Mouse (Mus musculus): ENCODE data around the gene Mier2. TPM values are rescaled to one million over a fixed set of nuclear protein-coding genes. Genes with fewer than 3 reads are reported as not detected.
A peak's percentile ranks its signal among the peaks of the same experiment; 100 is the strongest.

The Mier2 gene
- polyA plus RNA-seq, 1 experiment from 2014 or later: 53.9 TPM

GRCm38 (mm10) chr10:79573611-79574010, 18.6 kb upstream of the Mier2 start:
- no peaks in the 10 kb centered on the region for H3K4me1 ChIP-seq
- H3K9ac ChIP-seq: no peak overlapping the region
- 0 out of 2 replicates have a peak, but pooled peaks cover 4% of the 10 kb centered on the region for H3K9me3 ChIP-seq (replicated peaks)
- no peaks in the 10 kb centered on the region for H3K36me3 ChIP-seq (ENCODE audit: poor library complexity, severe bottlenecking)
- H3K27ac ChIP-seq: no peak overlapping the region
- H3K27me3 ChIP-seq: peaks cover 2% of the 10 kb centered on the region; the same call in 1 of the 2 replicates
- WGBS: 85% methylated on average over 6 of the region's 6 CpGs
- ATAC-seq: no peak
- H3K4me2 ChIP-seq: no peak overlapping the region
- no peak overlapping the region for H3K4me3 ChIP-seq

GRCm38 (mm10) chr10:79571314-79571713, 16.3 kb upstream of the Mier2 start:
- WGBS: 98% methylated on average over 2 of the region's 2 CpGs
- H3K27ac ChIP-seq: no peak overlapping the region
- no peak for ATAC-seq
- H3K27me3 ChIP-seq: no peaks in the 10 kb centered on the region
- no peak overlapping the region for H3K9ac ChIP-seq
- no peaks in the 10 kb centered on the region for H3K36me3 ChIP-seq (ENCODE audit: poor library complexity, severe bottlenecking)
- no peaks in the 10 kb centered on the region for H3K9me3 ChIP-seq (replicated peaks)
- H3K4me2 ChIP-seq: no peak overlapping the region
- H3K4me1 ChIP-seq: no peaks in the 10 kb centered on the region
- no peak overlapping the region for H3K4me3 ChIP-seq

- no peaks in the 10 kb centered on the region for H3K36me3 ChIP-seq (ENCODE audit: poor library complexity, severe bottlenecking)
- no peak overlapping the region for H3K4me2 ChIP-seq
- ATAC-seq: no peak
- 87% methylated on average over 5 of the region's 5 CpGs for WGBS
- H3K4me3 ChIP-seq: no peak overlapping the region
- H3K9ac ChIP-seq: no peak overlapping the region
- no peaks in the 10 kb centered on the region for H3K9me3 ChIP-seq (replicated peaks)
- no peak overlapping the region for H3K27ac ChIP-seq
- H3K27me3 ChIP-seq: no peaks in the 10 kb centered on the region
- H3K4me1 ChIP-seq: no peaks in the 10 kb centered on the region
Observed at GRCm38 (mm10) chr10:79569921-79570320, 14.9 kb upstream of the Mier2 start.

- no peaks in the 10 kb centered on the region for H3K9me3 ChIP-seq (replicated peaks)
- H3K4me1 ChIP-seq: peaks cover 5% of the 10 kb centered on the region; the same call in 1 of the 2 replicates
- no peak for ATAC-seq
- H3K9ac ChIP-seq: no peak overlapping the region
- 88% methylated on average over 2 of the region's 2 CpGs for WGBS
- H3K4me3 ChIP-seq: no peak overlapping the region
- H3K4me2 ChIP-seq: no peak overlapping the region
- no peak overlapping the region for H3K27ac ChIP-seq
- H3K36me3 ChIP-seq (ENCODE audit: poor library complexity, severe bottlenecking): no peaks in the 10 kb centered on the region
- no peaks in the 10 kb centered on the region for H3K27me3 ChIP-seq
Observed at GRCm38 (mm10) chr10:79559716-79560115, 4.7 kb upstream of the Mier2 start.

GRCm38 (mm10) chr10:79557496-79557895, 2.5 kb upstream of the Mier2 start:
- peaks cover 24% of the 10 kb centered on the region for H3K4me1 ChIP-seq
- no peak overlapping the region for H3K4me2 ChIP-seq
- no peak for ATAC-seq
- no peaks in the 10 kb centered on the region for H3K36me3 ChIP-seq (ENCODE audit: poor library complexity, severe bottlenecking)
- H3K27ac ChIP-seq: no peak overlapping the region
- H3K27me3 ChIP-seq: no peaks in the 10 kb centered on the region
- no peaks in the 10 kb centered on the region for H3K9me3 ChIP-seq (replicated peaks)
- H3K4me3 ChIP-seq: no peak overlapping the region
- H3K9ac ChIP-seq: no peak overlapping the region
- WGBS: 95% methylated on average over 5 of the region's 5 CpGs

- H3K9me3 ChIP-seq (replicated peaks): no peaks in the 10 kb centered on the region
- WGBS: 90% methylated on average over 5 of the region's 5 CpGs
- peaks cover 26% of the 10 kb centered on the region for H3K4me1 ChIP-seq
- H3K27me3 ChIP-seq: no peaks in the 10 kb centered on the region
- no peaks in the 10 kb centered on the region for H3K36me3 ChIP-seq (ENCODE audit: poor library complexity, severe bottlenecking)
- no peak overlapping the region for H3K27ac ChIP-seq
- H3K4me3 ChIP-seq: no peak overlapping the region
- ATAC-seq: no peak
- no peak overlapping the region for H3K9ac ChIP-seq
- H3K4me2 ChIP-seq: no peak overlapping the region
Observed at GRCm38 (mm10) chr10:79556951-79557350, 2.0 kb upstream of the Mier2 start.

GRCm38 (mm10) chr10:79555238-79555724, 282 bp upstream of the Mier2 start:
- Histone ChIP-seq H3K9me3 (replicated peaks) (no peaks in the 10 kb centered on the region), H3K36me3 (ENCODE audit: poor library complexity, severe bottlenecking) (peaks cover 5% of the 10 kb centered on the region), H3K4me1 (peaks cover 26% of the 10 kb centered on the region), H3K27me3 (no peaks in the 10 kb centered on the region), H3K4me2 (peak overlapping the region; percentile 75), H3K27ac (no peak overlapping the region), H3K4me3 (peak overlapping the region; percentile 94), H3K9ac (peak overlapping the region; percentile 93)
- 26% methylated on average over 7 of the region's 7 CpGs for WGBS
- no peak; the same call in 1 of the 2 replicates for ATAC-seq

- Histone ChIP-seq H3K9me3 (replicated peaks) (no peaks in the 10 kb centered on the region), H3K27ac (no peak overlapping the region), H3K36me3 (ENCODE audit: poor library complexity, severe bottlenecking) (peaks cover 21% of the 10 kb centered on the region), H3K27me3 (no peaks in the 10 kb centered on the region), H3K4me2 (peak overlapping the region; percentile 75), H3K9ac (peak overlapping the region; percentile 93), H3K4me1 (peaks cover 26% of the 10 kb centered on the region), H3K4me3 (peak overlapping the region; percentile 94)
- WGBS: 53% methylated on average over 10 of the region's 10 CpGs
- no peak for ATAC-seq
Observed at GRCm38 (mm10) chr10:79553691-79554090, 1.3 kb downstream of the Mier2 start.

GRCm38 (mm10) chr10:79553176-79553575, 1.8 kb downstream of the Mier2 start:
- Histone ChIP-seq H3K9ac (peak overlapping the region; percentile 93), H3K27me3 (no peaks in the 10 kb centered on the region), H3K9me3 (replicated peaks) (no peaks in the 10 kb centered on the region), H3K4me1 (peaks cover 26% of the 10 kb centered on the region), H3K36me3 (ENCODE audit: poor library complexity, severe bottlenecking) (peaks cover 26% of the 10 kb centered on the region), H3K4me2 (peak overlapping the region; percentile 75), H3K4me3 (peak overlapping the region; percentile 94), H3K27ac (no peak overlapping the region)
- ATAC-seq: no peak
- WGBS: 94% methylated on average over 6 of the region's 6 CpGs

- 90% methylated on average over 8 of the region's 8 CpGs for WGBS
- Histone ChIP-seq H3K9ac (no peak overlapping the region), H3K4me2 (no peak overlapping the region), H3K27me3 (no peaks in the 10 kb centered on the region), H3K4me1 (peaks cover 26% of the 10 kb centered on the region), H3K4me3 (no peak overlapping the region), H3K36me3 (ENCODE audit: poor library complexity, severe bottlenecking) (peaks cover 33% of the 10 kb centered on the region), H3K27ac (no peak overlapping the region), H3K9me3 (replicated peaks) (no peaks in the 10 kb centered on the region)
- ATAC-seq: no peak
Observed at GRCm38 (mm10) chr10:79552531-79552930, 2.5 kb downstream of the Mier2 start.

GRCm38 (mm10) chr10:79550366-79550765, 4.6 kb downstream of the Mier2 start:
- Histone ChIP-seq H3K9ac (no peak overlapping the region), H3K4me3 (no peak overlapping the region), H3K27me3 (no peaks in the 10 kb centered on the region), H3K27ac (no peak overlapping the region), H3K9me3 (replicated peaks) (no peaks in the 10 kb centered on the region), H3K4me2 (no peak overlapping the region), H3K4me1 (peaks cover 25% of the 10 kb centered on the region), H3K36me3 (ENCODE audit: poor library complexity, severe bottlenecking) (peaks cover 54% of the 10 kb centered on the region)
- 87% methylated on average over 9 of the region's 9 CpGs for WGBS
- ATAC-seq: no peak

GRCm38 (mm10) chr10:79548971-79549723, 5.9 kb downstream of the Mier2 start:
- WGBS: 96% methylated on average over 18 of the region's 18 CpGs
- Histone ChIP-seq H3K4me3 (no peak overlapping the region), H3K9ac (no peak overlapping the region), H3K27me3 (no peaks in the 10 kb centered on the region), H3K9me3 (replicated peaks) (no peaks in the 10 kb centered on the region), H3K4me2 (no peak overlapping the region), H3K36me3 (ENCODE audit: poor library complexity, severe bottlenecking) (peaks cover 66% of the 10 kb centered on the region), H3K27ac (no peak overlapping the region), H3K4me1 (peaks cover 18% of the 10 kb centered on the region)
- ATAC-seq: no peak
